Mouse (Mus musculus) cerebellum, postnatal 25 days (tissue): ENCODE results near the gene Cstl1.
"Not testable (repeated sequence)": the region's sequence is repeated elsewhere in the genome, so short reads cannot be mapped to it uniquely, and the experiment has no call there.

Source experiments
- DNase-seq, 2 experiments: peaks; one replicate each; pipeline ENCODE4 v3.0.0; 2021; ENCODE audit warnings: mixed read lengths in 2 of 2

Cstl1 gene

DNA sequence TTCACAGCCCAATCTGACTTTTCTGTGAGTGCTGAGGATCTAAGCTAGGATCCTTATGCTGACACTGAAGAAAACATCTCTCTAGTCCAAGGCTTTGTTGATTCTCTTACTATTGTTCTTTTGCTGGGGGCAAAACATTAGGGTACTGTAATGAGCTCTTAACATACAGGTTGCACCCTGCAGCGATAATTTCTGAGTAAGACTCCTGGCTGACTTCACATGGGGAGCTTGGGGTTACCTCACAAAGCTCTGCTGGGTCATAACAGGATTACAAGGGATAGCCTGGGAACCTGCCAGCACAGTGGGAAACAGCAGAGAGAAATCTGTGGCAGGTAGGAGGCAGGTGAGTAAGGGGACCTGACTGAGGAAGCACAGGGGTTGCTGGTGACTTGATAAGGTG is at the start of gene Cstl1:
Cstl1 (plus strand) TSS at position 301 of the 400 bp plus-strand sequence.
- DNase-seq = no peak

DNA sequence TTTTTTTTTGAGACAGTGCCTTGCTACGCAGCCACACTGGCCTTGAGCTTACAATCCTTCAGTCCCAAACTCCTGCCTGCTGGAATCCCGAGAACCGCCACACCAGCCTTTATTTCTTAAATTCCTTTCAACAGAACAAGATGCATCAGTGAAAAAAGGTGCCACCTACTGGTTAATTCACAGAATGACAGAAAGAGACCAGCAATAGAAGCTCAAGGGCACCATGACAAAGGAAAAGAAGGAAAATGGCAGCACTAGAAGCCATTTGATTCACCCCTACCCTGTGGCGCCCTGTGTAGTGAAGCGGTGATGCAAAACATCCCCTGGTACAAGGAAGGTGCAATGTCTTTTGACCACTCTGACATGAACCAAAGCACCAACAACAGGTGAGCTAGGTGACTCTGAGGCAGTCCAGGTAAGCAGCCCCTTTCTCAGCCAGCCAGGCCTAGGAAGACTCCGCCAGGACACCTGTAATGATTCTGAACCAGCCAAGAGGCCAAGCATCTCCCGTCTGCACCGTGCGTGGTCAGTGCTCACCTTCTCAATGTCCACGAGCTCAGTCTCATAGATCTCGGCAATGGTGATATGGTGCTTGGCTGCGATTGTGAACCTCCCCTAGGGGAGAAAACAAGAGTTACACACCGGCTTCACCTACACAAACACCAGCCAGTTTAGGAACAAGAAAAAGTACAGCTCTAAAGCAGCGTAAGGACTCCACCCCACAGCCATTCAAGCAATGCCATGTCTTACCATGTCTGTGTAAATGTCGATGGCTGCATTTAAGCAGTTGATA is 43.6 kb upstream of the Cstl1 start:
- DNase-seq = peak in 1 of 2 experiments; percentile 27

DNA sequence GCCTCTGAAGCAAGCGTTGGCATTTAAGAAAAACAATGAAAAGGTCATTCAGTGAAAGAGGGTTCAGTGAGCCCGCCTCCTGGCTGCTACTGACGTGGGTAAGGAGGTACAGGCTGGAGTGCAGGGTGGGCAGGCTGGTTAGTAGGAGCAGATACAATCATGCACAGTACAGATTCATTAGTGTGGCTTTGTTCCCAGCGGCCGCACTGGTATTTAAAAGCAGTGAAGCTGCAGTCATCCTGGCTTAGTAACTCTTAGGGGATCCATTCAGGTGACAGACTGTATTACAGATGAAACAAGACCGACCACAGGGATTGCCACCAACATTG is 43.0 kb upstream of the Cstl1 start:
- no peak for DNase-seq

DNA sequence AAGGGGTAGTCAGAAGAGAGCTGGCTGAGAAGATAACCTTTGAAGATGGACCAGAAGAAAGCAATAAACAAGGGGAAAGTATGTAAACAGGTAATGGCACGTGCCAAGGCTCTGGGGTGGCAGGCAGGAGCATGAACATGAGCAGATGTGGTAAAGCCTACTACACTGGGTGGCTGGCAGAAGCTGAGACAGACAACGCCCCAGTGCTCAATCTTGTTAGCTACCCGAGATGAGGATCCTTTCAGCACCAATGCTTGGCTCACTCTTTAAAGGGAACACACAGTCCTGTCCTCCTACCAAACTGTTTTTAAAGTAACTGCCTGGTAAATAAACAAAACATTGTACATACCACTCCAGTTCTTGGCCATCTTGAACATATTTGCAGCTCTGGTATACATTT is 37.8 kb upstream of the Cstl1 start:
- no peak for DNase-seq

DNA sequence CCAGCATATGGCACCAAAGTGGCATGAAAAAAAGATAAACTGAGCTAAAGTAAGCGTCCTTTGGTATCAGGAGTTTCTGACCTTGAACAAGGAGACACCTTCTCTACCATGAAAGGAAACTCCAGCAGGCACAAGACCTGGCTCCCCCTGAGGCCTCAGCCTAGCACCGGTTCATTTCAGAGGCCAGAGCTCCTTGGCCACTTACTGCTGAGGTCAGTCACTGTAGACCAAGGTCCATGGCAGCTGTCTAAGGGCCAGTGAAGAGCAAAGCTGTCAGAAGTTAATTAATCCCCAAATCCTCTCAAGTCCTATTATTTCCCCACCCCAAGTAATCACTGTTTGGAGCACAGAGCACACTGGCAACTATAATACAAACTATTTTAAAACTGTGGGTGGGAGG is 33.1 kb upstream of the Cstl1 start:
- no peak for DNase-seq

DNA sequence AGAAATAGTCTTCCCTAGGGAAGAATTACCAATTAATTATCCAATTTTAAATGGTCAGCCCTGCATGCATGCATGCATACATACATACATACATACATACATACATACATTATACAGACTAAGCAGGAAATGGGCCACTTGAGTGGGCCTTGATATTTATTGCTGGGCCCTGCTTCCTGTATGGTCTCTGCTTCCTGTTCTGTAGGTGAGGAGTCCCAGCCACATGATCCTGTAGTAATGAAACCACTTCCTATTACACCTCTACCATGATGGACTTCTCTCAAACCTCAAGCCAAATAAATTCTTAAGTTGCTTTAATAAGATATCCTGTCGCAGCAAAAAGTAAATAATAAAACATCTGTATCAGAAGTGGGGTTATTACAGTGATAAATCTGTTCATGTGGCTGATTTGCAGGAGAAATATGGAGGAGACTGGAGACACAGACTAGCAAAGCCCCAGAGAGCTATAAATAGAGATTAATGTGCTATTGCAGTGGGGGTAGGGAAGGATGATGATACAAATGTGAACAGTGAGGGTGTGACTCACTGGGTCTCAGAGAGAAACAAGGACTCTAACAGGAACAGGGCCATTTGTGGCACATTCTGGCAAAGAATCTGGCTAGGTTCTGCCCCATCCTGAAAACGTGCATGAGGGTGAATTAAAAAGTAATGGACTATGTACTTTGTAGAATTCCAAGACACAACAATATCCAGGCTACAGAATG is 30.7 kb upstream of the Cstl1 start:
- no peak for DNase-seq

DNA sequence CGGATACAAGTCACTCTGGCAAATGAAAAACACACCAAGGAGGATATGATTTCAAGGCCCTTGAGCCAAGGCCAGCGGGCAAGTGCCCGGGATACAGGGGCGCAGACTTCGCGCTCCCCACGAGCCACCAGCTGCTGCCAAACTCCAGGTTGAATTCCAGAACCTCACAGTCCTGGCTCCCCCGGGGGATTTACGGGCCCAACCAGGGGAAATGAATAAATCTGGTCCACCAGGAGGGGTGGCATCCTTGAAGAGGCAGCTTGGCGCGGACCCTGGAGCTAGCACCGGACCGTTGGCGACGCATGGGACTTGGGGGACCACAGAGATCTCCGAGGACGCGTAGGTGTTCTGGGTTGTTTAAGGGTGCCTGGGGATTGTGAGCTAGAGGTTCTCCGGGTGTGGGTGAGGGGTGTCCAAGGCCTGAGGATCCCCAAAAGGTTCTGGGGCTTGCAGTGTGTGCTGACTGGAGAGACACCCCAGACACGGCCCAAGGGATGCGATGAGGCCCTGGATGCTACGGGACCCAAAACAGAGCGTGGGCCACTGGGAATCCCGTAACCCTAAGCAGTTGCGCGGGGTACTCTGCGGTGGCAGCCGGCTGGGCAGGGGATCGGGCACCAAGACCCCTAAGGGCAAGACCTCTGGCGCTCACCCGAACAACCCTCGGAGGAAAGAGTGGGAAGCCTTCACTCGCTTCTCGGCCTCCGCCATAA is 18.4 kb upstream of the Cstl1 start:
- peak; percentile 68 to 73 for DNase-seq

DNA sequence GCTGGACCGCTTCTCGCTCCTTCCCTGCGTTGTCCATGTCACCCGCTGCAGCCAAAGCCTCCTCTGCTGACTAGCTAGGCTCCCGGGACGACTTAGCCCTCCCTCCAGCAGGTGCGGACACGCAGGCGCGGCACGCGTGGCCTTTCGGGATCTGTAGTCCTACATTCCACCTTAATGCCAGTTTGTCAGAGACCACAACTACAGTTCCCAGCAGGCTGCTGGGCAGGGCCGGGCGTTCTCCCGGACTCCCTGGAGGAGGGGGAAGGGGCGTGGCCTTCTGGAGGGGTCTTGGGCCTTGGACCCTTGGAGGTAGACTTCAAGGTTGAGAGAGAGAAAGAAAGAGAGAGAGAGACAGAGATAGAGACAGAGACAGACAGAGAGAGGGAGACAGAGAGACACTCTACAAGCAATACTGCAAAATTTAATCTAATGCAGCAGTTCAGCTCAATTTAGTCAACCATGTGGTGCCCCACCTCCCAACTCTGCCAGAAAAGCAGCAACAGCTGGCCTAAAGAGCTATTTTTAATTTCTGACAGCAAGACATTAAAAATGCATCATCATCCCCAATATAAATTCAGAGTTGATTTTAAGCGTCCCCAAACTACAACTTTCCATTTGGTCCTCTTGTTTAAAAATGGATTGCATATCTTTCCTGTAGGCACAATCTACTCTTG is 17.7 kb upstream of the Cstl1 start, which contains the start of gene Napb:
Napb (minus strand) TSS at position 141 of the 674 bp plus-strand sequence.
- peak; percentile 95 to 97 for DNase-seq

DNA sequence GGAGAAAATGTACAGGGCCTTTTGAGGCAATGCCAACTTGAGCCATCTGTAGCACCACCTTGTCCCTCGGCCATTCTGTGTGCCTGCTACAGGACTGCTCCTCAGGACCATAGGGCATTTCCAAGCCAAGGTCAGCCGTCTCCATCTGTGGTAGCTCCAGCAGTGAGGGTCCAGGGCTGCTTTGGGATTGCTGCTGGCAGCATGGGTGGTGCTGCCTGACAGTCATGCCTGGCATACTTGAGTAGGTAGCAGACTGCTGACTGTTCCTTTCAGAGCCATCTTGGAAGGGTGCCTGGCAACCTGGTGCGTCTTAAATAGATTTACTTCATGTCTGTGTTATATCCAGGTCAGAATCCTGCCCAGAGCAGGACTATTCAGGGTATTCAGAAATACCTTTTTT is 7.2 kb upstream of the Cstl1 start:
- DNase-seq = peak; percentile 91 to 93

DNA sequence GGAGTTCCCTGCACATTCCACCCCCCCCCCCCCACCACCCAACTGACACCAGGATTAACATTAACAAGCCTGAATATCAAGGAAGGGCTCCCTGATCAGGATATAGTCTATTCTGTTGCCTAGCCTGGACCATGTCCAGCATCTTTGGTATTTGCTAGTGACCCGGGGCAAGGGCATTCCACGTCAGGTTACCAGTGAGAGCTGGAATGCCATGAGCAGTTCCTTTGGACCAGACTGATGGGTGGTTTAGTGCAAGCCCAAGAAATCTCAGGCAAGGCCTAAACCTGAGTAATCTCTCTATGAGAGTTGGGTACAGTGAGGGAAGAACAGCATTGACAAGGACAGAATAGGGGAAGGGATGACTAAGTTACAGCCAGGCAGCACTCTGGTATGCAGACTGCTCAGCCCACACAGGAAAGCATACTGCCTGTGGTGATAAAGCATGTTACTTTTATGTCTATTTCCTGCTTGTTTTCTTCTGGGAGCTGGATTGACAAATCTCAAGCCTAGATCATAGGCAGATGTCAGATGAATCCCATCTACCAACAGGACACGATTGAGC is 6.2 kb upstream of the Cstl1 start:
- peak; percentile 33 to 35 for DNase-seq

DNA sequence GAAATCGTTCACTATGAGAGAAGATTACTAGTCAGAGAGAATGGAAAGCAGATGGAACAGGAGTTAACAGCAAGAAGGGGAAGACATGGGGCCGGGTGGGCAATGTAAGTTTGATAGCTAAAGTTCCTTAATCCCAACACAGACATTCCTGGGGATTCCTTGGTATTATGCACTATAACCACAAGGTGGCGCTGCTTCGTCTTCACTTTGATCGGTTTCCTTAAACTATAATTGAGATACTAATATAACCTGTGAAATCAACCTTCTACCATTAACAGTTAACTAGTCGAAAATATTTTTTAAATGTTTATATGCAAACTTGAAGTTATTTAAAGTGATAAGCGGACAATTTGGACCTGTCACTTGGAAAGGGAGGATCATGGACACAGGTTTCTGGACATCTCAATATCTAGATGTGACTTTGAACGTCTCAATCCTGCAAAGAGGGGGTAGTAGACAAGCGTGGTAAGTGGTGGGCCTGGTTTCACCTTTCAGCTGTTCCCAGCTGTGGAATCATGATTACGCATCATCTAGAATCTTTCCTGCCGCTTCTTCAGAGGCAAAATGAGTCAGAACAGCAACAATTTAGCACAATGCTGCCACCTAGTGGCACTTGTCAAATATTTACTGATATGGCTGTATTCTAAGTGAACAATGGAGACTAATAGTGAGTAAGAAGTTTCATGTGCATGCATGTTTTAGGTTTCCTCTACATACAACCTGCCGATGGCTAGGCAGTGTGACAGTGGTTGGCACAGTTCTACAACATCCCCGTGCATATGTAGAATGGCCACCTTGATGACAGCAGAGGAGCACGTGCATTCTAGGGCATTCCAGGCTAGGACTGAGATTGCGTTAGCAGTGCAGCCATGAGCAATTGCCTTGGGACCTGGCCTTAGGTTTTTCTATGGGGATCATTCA is 2.0 kb downstream of the Cstl1 start:
- peak; percentile 74 to 82 for DNase-seq

DNA sequence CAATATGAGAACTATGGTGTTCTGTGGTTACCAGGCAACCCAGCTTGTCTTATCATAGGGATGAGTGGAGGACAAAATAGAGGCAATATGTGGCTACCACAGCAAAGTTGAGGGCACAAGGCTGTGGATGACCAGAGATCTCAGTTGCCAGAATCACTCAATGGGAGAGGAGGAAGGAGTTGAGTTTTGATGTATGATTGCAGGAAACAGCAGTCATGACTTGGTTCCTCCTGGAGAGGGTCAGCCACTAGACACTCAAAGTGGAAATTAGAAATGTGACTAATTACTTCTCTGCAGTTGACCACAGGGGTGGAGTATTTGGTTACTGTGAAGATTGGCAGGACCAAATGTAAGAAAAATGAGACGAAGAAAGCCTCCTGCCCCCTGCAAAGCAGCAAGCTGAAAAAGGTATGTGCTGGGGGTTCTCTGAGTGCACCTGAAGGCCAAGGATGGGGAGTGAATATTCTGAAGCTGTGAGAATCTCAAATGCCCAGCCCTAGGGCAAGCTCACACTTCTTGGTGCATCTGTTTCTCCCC is 4.2 kb downstream of the Cstl1 start:
- DNase-seq = no peak

DNA sequence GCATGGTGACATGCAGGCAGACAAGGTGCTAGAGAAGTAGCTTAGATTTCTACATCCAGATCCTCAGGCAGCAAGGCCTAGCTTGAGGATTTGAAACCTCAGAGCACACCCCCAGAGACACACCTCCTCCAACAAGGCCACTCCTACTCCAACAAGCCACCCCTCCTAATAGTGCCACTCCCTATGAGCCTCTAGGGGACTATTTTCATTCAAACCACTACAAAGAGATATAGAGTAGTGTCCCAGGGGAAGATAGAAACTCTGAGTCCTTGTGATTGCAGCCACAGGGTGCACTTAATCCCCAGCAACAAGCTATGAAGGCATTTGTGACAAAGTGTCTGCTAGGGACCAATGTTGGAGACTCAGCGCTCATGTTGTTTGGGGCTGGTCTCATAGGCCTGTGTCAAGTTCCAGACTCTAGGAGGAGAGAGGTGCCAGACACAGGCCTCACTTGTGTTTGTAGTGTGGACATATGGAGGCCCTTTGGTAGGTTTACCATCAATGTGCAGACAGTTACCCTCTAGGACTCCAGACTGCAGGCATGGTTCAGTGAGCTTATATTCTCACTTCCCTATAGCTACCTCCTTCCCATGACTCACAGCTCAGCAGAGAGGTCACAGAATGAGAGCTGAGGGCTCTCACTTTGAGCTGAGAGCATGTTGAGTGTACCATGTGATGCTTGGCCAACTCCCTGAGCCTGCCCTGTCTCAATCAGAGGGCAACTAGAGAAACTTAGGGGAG is 13.7 kb downstream of the Cstl1 start:
- no peak for DNase-seq

DNA sequence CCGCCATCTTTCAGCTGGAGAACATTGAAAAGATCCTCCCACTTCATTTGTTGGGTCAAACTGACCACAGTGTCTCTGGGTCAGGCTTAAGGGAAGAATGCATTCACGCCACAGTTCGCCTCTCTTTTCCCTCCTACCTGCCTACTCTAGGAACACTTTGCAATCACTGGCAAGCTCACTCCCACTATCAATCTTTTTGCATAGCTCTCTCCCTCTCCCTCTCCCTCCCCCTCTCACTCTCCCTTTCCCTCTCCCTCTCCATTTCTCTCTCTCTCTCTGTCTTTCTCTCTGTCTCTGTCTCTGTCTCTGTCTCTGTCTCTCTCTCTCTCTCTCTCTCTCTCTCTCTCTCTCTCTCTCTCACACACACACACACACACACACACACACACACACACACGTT is 21.2 kb downstream of the Cstl1 start, which contains the start of gene Cst11:
Cst11 (minus strand) TSS at position 101 of the 400 bp plus-strand sequence.
- not testable (repeated sequence) for DNase-seq

DNA sequence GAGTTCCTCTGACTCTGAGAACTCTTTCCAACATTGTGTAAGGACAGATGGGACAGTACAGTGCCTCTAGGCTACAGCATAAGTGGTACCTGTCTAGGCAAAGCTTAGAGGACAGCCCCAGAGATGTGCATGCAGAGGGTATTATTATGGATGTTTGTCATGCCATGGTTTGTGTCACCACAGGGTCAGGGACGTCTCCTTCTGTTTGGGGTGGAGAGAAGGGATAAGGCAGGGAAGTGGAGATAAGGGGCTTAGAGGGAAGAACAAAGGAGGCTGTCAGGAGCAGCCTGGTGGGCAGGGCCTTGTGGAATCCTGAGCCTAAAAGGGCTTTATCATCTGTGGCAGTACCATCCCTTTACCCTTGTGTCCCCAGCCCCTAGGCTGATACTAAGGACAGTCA is 31.6 kb downstream of the Cstl1 start, which contains the start of gene 8030411F24Rik:
8030411F24Rik (plus strand) TSS at position 301 of the 400 bp plus-strand sequence.
- no peak for DNase-seq

DNA sequence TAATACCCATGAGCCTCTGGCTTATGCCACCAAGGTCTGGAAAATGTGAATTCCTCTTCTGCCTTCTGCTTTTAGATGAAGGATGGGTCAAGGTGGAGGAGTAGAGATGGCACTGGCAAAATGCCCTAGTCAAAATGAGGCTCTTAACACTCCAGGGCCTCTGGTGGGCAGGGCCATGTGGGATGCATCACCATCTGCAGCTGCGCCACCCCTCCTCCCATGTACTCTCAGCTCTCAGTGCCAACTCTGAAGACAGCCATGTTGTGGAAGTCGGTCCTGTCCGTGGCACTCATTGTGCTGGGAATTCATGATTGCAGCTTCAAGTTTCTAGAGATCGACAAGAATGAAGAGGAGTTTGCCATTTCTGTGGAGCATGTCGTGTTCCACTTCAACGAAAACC is 39.0 kb downstream of the Cstl1 start, which contains the start of gene Cst12:
Cst12 (plus strand) TSS at position 220 of the 400 bp plus-strand sequence.
- DNase-seq = no peak

DNA sequence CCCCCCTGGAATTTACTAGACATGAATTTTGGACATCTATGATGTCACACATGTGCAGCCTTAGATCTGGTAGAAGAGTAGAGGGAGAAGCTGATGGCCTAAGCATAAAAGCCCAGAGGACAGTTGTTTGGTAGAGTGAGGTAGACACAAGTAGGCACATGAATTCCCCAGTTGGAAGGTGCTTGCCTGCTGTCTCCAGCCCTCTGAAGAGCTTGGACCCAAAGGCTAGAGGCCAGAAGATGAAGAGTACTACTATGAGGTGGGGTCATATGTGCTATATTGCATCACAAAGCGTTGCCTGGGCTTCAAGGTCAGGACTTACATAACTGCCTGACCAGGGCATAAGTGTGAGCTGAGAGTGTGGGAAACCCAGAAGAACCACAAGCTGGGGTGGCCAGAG is 48.3 kb downstream of the Cstl1 start, which contains the start of gene Cst8:
Cst8 (plus strand) TSS at position 301 of the 400 bp plus-strand sequence.
- DNase-seq = no peak

DNA sequence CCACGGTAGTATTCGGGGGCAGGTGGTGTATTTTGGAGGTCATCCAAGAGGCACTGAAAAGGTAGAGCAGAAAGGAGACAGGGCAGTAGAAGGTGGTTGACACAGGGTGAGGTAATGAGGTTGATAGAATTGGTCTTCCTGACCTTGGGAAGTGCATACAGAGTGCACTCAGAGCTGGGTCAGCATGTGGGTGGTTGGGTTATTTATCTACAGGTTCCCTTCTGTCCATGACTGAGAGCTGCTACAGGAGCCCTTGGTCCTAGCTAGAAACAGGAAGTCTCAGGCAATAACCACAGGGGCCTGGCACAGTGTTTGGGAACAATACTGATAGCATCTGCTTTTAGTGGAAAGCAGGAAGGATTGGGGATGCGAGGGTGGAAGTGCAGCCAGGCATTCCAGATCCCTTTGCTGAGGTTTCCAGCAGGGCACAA is 51.3 kb downstream of the Cstl1 start:
- DNase-seq = peak; percentile 70 to 82
